Mouse (Mus musculus): ENCODE measurements around the gene Frmd4b.

DNA sequence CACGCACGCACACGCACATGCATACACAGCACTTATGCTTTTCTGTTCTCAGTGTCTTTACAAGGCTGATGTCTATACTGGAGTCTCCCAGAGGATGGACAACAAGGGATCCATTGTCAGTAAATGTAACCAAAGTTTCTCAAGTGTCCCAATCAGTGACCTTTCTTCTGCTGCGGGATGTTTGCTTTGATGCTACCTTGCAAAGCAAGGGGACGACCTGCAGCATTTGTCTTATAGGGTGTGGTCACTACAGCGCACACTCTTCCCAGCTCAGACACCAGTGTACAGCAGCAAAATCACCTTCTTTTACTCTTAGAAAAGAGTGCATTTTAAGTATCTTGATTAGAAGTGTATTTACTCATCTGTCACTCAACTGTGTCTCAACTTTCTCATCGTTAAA, 35.4 kb downstream of the Frmd4b start:
- TF ChIP-seq CTCF (IDR thresholded peaks at IDR 0.05; ENCODE audit: extremely low read depth, insufficient read length, insufficient replicate concordance, low read depth, low read length), result no peak
- TF ChIP-seq POLR2A (IDR thresholded peaks at IDR 0.05; ENCODE audit: low read depth, low read length), result no peak

Data from small intestine, adult 2 months (tissue).